In the genomic region with DNA sequence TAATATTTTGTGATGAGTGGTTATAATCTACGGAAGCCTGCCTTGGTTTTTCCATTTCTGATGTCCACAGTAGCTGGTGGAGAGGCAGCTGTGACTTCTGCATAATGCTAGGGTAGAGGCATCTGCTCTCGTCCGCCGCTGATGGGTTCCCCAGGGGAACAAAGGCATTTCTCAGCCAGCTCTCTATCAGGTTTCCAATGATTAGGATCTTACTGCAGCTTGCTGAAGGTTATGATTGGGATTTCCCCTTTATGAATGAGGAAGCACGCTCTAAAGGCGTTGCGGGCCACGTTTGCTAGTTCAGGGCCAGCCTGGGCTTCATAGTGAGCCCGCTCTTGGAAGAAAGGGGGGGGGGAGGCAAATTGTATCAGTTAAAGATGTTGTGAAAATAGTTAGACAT, we compare ENCODE assay signal across 10 mouse cellular contexts. TPM values are rescaled to one million over a fixed set of nuclear protein-coding genes. Genes with fewer than 3 reads are reported as not detected.
DNase-seq lines count a peak whose midpoint lies in the region; ATAC-seq and TF ChIP-seq lines count a peak whose summit lies in the region.
"Had no signal": no experiment of that assay in that cellular context is flagged by ENCODE, and none has a peak within 500 bp of the region (broad histone marks: within the 10 kb centered on the region; RNA-seq: fewer than 3 reads in every experiment).

No protein-coding gene starts in this region.

- no peak for TF ChIP-seq CTCF in MEL (IDR thresholded peaks at IDR 0.05 in 2 of 3, conservative IDR thresholded peaks at IDR 0.05 in 1 of 3; ENCODE audit: control insufficient read depth in 1 of 3, insufficient read depth in 1 of 3, low read depth in 2 of 3, low read length in 3 of 3, poor library complexity in 1 of 3, severe bottlenecking in 1 of 3)

- no peak for TF ChIP-seq EP300 in MEL (IDR thresholded peaks at IDR 0.05; ENCODE audit: low read depth in 1 of 2, low read length in 2 of 2)

- ATAC-seq in heart, embryonic 12.5 days (ENCODE audit: insufficient number of reproducible peaks, low FRiP score): no peak
- no peak for ATAC-seq in hindbrain, embryonic 11.5 days (ENCODE audit: low FRiP score)
- ATAC-seq in midbrain, embryonic 12.5 days (ENCODE audit: low FRiP score, low read depth): no peak

- no peak overlapping the region for H3K9ac ChIP-seq in heart, embryonic 12.5 days
- no peak overlapping the region for H3K9ac ChIP-seq in MEL (ENCODE audit: control insufficient read depth, low read depth, low read length, poor library complexity, severe bottlenecking)
- H3K9ac ChIP-seq in hindbrain, embryonic 11.5 days (ENCODE audit: low read depth, low read length): no peak overlapping the region
- no peak overlapping the region; the same call in 1 of the 2 replicates for H3K9ac ChIP-seq in midbrain, embryonic 12.5 days (replicated peaks)

- no peaks in the 10 kb centered on the region for H3K27me3 ChIP-seq in heart, embryonic 12.5 days (replicated peaks)
- H3K27me3 ChIP-seq in MEL (ENCODE audit: control insufficient read depth in 1 of 2, insufficient read depth in 2 of 2, low read length in 2 of 2): no peaks in the 10 kb centered on the region
- no peaks in the 10 kb centered on the region for H3K27me3 ChIP-seq in hindbrain, embryonic 11.5 days (ENCODE audit: control insufficient read depth, insufficient read depth, low read length)
- H3K27me3 ChIP-seq in midbrain, embryonic 12.5 days: no peaks in the 10 kb centered on the region

- peaks cover 59% of the 10 kb centered on the region for H3K79me2 ChIP-seq in MEL (ENCODE audit: control insufficient read depth, insufficient read depth, low read length, poor library complexity)

- WGBS in heart, embryonic 12.5 days: 77% methylated on average over 9 of the region's 9 CpGs
- WGBS in hindbrain, embryonic 11.5 days: 67% methylated on average over 9 of the region's 9 CpGs
- 64% methylated on average over 9 of the region's 9 CpGs for WGBS in midbrain, embryonic 12.5 days

- H3K4me1 ChIP-seq in heart, embryonic 12.5 days (replicated peaks): peaks cover 32% of the 10 kb centered on the region
- peaks cover 0 to 16% of the 10 kb centered on the region in 2 experiments; a peak in 2 of 4 replicates for H3K4me1 ChIP-seq in MEL (ENCODE audit: control insufficient read depth in 1 of 2, insufficient read depth in 2 of 2, low read length in 2 of 2)
- H3K4me1 ChIP-seq in hindbrain, embryonic 11.5 days (replicated peaks; ENCODE audit: control insufficient read depth, insufficient read depth, low read length): peaks cover 7% of the 10 kb centered on the region; the same call in 1 of the 2 replicates
- peaks cover 32% of the 10 kb centered on the region for H3K4me1 ChIP-seq in midbrain, embryonic 12.5 days

- TF ChIP-seq RAD21 in MEL (IDR thresholded peaks at IDR 0.05; ENCODE audit: low read depth, low read length): no peak

- no peak for DNase-seq in heart, adult 9 months (ENCODE audit: low spot score in 2 of 2)
- DNase-seq in MEL (ENCODE audit: low read depth, low spot score): peak; percentile 71
- DNase-seq in hindbrain, embryonic 11.5 days (ENCODE audit: low spot score): peak; percentile 20
- no peak for DNase-seq in thymus, postnatal 25 days
- no peak for DNase-seq in testis, postnatal 14 days (ENCODE audit: low spot score)
- DNase-seq in cerebellum, postnatal 4 days (ENCODE audit: low spot score in 2 of 2): no peak
- DNase-seq: kidney, adult 8-10 months had no signal

- peaks cover 30% of the 10 kb centered on the region for H3K36me3 ChIP-seq in heart, embryonic 12.5 days
- H3K36me3 ChIP-seq in MEL (ENCODE audit: control insufficient read depth in 1 of 2, insufficient read depth in 2 of 2, low read length in 2 of 2): peaks cover 1 to 21% of the 10 kb centered on the region in 2 experiments
- H3K36me3 ChIP-seq in hindbrain, embryonic 11.5 days (ENCODE audit: control insufficient read depth, insufficient read depth, low read length): no peaks in the 10 kb centered on the region
- H3K36me3 ChIP-seq in midbrain, embryonic 12.5 days: peaks cover 25% of the 10 kb centered on the region

- H3K4me3 ChIP-seq in heart, embryonic 12.5 days: 0 out of 2 replicates have a peak overlapping the region, but pooled peaks have one; percentile 38
- H3K4me3 ChIP-seq in MEL (ENCODE audit: control insufficient read depth in 1 of 2, insufficient read depth in 1 of 2, low read depth in 2 of 2, low read length in 2 of 2): peak overlapping the region; percentile 20 to 39; a peak in 2 of 4 replicates
- H3K4me3 ChIP-seq in hindbrain, embryonic 11.5 days (ENCODE audit: low read depth, low read length): no peak overlapping the region
- H3K4me3 ChIP-seq in midbrain, embryonic 12.5 days: peak overlapping the region; percentile 8

- TF ChIP-seq POLR2A in MEL (IDR thresholded peaks at IDR 0.05; ENCODE audit: control insufficient read depth in 1 of 2, insufficient read depth in 1 of 2, low read depth in 1 of 2, low read length in 2 of 2, poor library complexity in 1 of 2): no peak

- peak overlapping the region; percentile 88 for H3K4me2 ChIP-seq in heart, embryonic 12.5 days
- H3K4me2 ChIP-seq in hindbrain, embryonic 11.5 days (replicated peaks; ENCODE audit: low read depth, low read length): peak overlapping the region; percentile 24; the same call in 1 of the 2 replicates
- H3K4me2 ChIP-seq in midbrain, embryonic 12.5 days (replicated peaks): peak overlapping the region; percentile 79

- no peaks in the 10 kb centered on the region for H3K9me3 ChIP-seq in heart, embryonic 12.5 days (replicated peaks)
- no peaks in the 10 kb centered on the region for H3K9me3 ChIP-seq in MEL (replicated peaks; ENCODE audit: insufficient read depth, low read length)
- no peaks in the 10 kb centered on the region for H3K9me3 ChIP-seq in hindbrain, embryonic 11.5 days (ENCODE audit: control insufficient read depth, low read length)
- H3K9me3 ChIP-seq in midbrain, embryonic 12.5 days: no peaks in the 10 kb centered on the region

- H3K27ac ChIP-seq in heart, embryonic 12.5 days (ENCODE audit: poor library complexity, severe bottlenecking): no peak overlapping the region
- H3K27ac ChIP-seq in MEL (ENCODE audit: control insufficient read depth, low read depth, low read length): no peak overlapping the region
- no peak overlapping the region for H3K27ac ChIP-seq in hindbrain, embryonic 11.5 days (ENCODE audit: low read depth, low read length)
- H3K27ac ChIP-seq in midbrain, embryonic 12.5 days (replicated peaks): no peak overlapping the region

TF ChIP-seq in MEL, 35 proteins besides CTCF, POLR2A, EP300 and RAD21:
- TF ChIP-seq NRF1 (IDR thresholded peaks at IDR 0.05; ENCODE audit: insufficient read depth, low read depth, low read length, poor library complexity, severe bottlenecking) (no peak), MEF2A (IDR thresholded peaks at IDR 0.05; ENCODE audit: extremely low read depth, insufficient replicate concordance, low read depth, low read length, poor library complexity, severe bottlenecking) (no peak), TAL1 (IDR thresholded peaks at IDR 0.05; ENCODE audit: low read length) (no peak), RCOR1 (IDR thresholded peaks at IDR 0.05; ENCODE audit: low read depth, low read length) (peak; percentile 48; the same call in 1 of the 2 replicates), MYB (IDR thresholded peaks at IDR 0.05; ENCODE audit: low read depth, low read length) (no peak), TCF12 (IDR thresholded peaks at IDR 0.05; ENCODE audit: low read depth, low read length) (no peak), E2F4 (IDR thresholded peaks at IDR 0.05; ENCODE audit: borderline replicate concordance, low read depth, low read length) (no peak), MYC (IDR thresholded peaks at IDR 0.05; ENCODE audit: low read depth, low read length) (no peak), ZNF384 (IDR thresholded peaks at IDR 0.05; ENCODE audit: low read depth, low read length) (no peak), NELFE (IDR thresholded peaks at IDR 0.05; ENCODE audit: low read depth, low read length) (no peak), UBTF (IDR thresholded peaks at IDR 0.05; ENCODE audit: borderline replicate concordance, insufficient read depth, low read depth, low read length) (no peak), USF1 (IDR thresholded peaks at IDR 0.05; ENCODE audit: low read depth, low read length) (no peak), POLR2AphosphoS2 (IDR thresholded peaks at IDR 0.05; ENCODE audit: low read length) (no peak), HCFC1 (IDR thresholded peaks at IDR 0.05; ENCODE audit: low read depth, low read length) (no peak), GATA1 (IDR thresholded peaks at IDR 0.05; ENCODE audit: low read depth, low read length) (peak; percentile 45; the same call in 1 of the 2 replicates), GABPA (IDR thresholded peaks at IDR 0.05; ENCODE audit: low read depth, low read length) (no peak), TBP (IDR thresholded peaks at IDR 0.05; ENCODE audit: low read depth, low read length) (0 out of 2 replicates have a peak, but pooled peaks have one; percentile 19), MAZ (IDR thresholded peaks at IDR 0.05; ENCODE audit: low read depth, low read length) (no peak)

RNA-seq across cellular contexts. Expression of gene Proser1, which starts 3.0 kb away (rescaled TPM):
- 15.3 and 19.6 TPM in 2 replicates for polyA plus RNA-seq in heart, embryonic 12.5 days (2016; fragmentation: Nextera tagmentation; extraction: Ambion mirVana)
- 3.5 and 4.0 TPM in 2 replicates for total RNA-seq in MEL (2012; rRNA removed)
- 100 to 1,000 TPM in 1 of 2 experiments, 10 to 100 TPM in 1; 24.6 to 107 TPM for polyA plus RNA-seq in MEL (2012; ENCODE audit: insufficient read depth in 1 of 2, insufficient read length in 2 of 2, low read depth in 1 of 2, low replicate concordance in 2 of 2, missing spikeins in 1 of 2)
- 25.5 and 30.2 TPM in 2 replicates for polyA plus RNA-seq in hindbrain, embryonic 11.5 days (2014; fragmentation: Nextera tagmentation; extraction: Ambion mirVana)
- polyA plus RNA-seq in midbrain, embryonic 12.5 days (2016; fragmentation: Nextera tagmentation; extraction: Ambion mirVana): 31.6 and 35.7 TPM in 2 replicates

RNA-seq across cellular contexts. Expression of gene Nhlrc3, which starts 3.3 kb away (rescaled TPM):
- 9.2 and 9.7 TPM in 2 replicates for polyA plus RNA-seq in heart, embryonic 12.5 days (2016; fragmentation: Nextera tagmentation; extraction: Ambion mirVana)
- 4.8 and 6.7 TPM in 2 replicates for total RNA-seq in MEL (2012; rRNA removed)
- 1 to 10 TPM in 1 of 2 experiments, not detected in 1; 9.1 TPM for polyA plus RNA-seq in MEL (2012; ENCODE audit: insufficient read depth in 1 of 2, insufficient read length in 2 of 2, low read depth in 1 of 2, low replicate concordance in 2 of 2, missing spikeins in 1 of 2)
- 8.2 and 9.6 TPM in 2 replicates for polyA plus RNA-seq in hindbrain, embryonic 11.5 days (2014; fragmentation: Nextera tagmentation; extraction: Ambion mirVana)
- polyA plus RNA-seq in midbrain, embryonic 12.5 days (2016; fragmentation: Nextera tagmentation; extraction: Ambion mirVana): 12.1 and 13.4 TPM in 2 replicates

RNA-seq across cellular contexts. Expression of gene Stoml3, which starts 22.0 kb away (rescaled TPM):
- polyA plus RNA-seq in heart, embryonic 12.5 days (2016; fragmentation: Nextera tagmentation; extraction: Ambion mirVana): not detected in 2 replicates
- total RNA-seq in MEL (2012; rRNA removed): not detected in 2 replicates
- not detected for polyA plus RNA-seq in MEL (2012; ENCODE audit: insufficient read depth in 1 of 2, insufficient read length in 2 of 2, low read depth in 1 of 2, low replicate concordance in 2 of 2, missing spikeins in 1 of 2)
- polyA plus RNA-seq in hindbrain, embryonic 11.5 days (2014; fragmentation: Nextera tagmentation; extraction: Ambion mirVana): not detected in 2 replicates
- not detected in 2 replicates for polyA plus RNA-seq in midbrain, embryonic 12.5 days (2016; fragmentation: Nextera tagmentation; extraction: Ambion mirVana)
- total RNA-seq: ES-E14 had no signal

Comparison
In these comparisons a context has a peak if more than half of its experiments do, and no peak if none do; other contexts are left out.
1. H3K4me2 ChIP-seq: peak in every context shown above with its lines; median percentile 88 in heart, embryonic 12.5 days; 79 in midbrain, embryonic 12.5 days; 24 in hindbrain, embryonic 11.5 days.
2. DNase-seq: peak in MEL (single experiment) and hindbrain, embryonic 11.5 days (single experiment); none in heart, adult 9 months (0 of 2), thymus, postnatal 25 days (single experiment), testis, postnatal 14 days (single experiment) and cerebellum, postnatal 4 days (0 of 2).